Mouse (Mus musculus) B cell, adult 2 months (primary cell): ENCODE data around the gene Rxrg.

Source experiments
- DNase-seq, 2 experiments: peaks; one replicate each; pipeline ENCODE4 v3.0.0; 2022

Gene Rxrg

DNA sequence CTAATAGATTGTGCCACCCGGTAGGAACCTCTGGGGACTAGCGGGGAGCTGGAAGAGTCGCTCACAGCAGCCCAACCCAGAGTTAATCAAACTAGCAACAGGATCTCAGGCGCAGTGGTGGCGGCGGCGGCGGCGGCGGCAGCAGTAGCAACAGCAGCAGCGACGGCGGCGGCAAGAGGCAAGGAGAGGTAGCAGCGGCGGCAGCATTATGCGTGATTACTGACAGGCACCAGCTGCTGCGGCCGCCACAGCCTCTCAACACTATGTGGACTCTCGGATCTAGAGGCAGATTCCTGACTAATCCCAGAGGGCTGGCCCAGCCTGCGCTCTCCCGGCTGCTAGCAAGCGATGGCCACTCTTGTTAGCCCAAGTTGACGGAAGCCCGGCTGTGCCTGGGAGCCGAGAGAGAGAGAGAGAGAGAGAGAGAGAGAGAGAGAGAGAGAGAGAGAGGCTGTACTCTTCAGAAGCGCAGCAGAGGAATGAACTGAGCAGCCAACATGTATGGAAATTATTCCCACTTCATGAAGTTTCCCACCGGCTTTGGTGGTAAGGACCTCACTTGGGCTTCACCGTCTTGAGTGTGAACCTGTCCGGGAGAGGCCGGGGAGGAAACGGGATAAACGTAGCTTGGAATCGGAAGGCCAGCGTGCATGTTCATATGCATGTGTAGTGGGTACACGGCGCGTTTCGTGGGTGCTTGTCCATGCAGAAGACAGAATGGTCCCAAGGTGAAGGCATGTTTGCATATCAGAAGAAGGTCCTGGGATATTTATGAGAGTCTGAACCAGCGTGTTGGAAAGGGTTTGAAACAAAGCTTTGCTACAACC, at the start of gene Rxrg:
Gene Rxrg, plus strand, starts transcription at position 130 of the 827 bp plus-strand sequence.
- no peak for DNase-seq

DNA sequence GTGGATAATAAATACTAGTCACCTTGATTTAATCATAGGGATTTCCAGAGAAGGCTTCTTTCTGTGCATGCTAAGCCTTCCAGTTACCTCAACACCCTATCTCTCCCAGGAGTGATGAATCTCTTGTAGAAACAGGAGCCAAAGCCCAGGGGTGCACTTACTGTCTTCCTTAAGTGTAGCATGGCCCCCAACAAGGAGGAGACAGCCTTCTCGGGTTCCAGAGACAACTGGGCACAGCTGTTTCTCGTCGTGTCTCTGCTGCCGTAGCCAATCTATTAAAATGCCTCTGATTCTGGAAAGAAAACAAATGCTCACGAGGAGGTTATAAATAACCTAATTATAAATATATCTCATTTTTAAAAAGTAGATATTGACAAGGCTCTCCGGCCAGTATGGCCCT, 48.9 kb upstream of the Rxrg start:
- no peak for DNase-seq

DNA sequence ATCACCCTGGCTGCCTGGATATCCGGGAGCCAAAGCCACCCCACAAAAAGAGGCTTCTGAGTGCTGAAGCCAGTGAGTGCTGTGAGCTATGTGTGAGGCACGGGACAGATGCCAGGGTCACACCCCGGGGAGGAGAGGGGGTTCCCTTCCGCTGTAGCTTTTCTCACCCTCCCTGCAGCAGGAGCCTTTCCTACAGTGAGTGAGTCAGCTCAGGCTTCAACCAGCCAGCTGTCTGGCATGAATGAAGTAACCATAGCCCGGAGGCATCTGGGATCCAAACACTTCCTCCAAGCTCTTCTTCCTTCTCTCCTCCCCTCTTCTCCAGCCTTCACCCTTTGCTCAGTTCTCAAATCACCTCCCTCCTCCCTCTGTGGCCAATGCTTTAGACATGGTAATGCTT, 46.6 kb upstream of the Rxrg start:
- DNase-seq: no peak

DNA sequence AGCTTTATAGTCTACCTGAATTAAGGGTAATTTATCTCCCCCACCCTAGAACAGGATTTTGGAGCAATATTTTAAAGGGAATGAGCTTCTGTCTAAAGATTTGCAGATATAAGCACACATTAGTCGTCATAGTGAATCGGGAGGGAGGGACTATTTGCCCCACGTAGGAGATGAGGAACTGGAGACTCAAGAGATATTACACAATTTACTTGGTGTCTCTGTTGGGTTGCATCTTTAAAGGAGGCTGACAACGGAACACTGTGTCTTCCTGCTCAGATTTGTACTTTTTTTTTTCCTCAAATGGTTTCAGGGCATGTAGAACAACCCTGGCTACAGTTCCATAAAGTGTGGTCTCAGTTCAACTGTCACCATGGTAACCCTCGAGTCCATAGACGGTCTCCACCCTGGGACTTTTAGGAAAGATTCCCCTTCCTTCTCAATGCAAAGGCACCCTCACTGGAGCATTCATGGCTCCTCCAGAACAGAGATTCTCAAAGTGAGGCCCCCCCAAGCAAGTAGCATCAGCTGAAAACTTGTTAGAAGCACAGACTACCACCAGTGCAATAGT, 44.1 kb upstream of the Rxrg start:
- DNase-seq: no peak

DNA sequence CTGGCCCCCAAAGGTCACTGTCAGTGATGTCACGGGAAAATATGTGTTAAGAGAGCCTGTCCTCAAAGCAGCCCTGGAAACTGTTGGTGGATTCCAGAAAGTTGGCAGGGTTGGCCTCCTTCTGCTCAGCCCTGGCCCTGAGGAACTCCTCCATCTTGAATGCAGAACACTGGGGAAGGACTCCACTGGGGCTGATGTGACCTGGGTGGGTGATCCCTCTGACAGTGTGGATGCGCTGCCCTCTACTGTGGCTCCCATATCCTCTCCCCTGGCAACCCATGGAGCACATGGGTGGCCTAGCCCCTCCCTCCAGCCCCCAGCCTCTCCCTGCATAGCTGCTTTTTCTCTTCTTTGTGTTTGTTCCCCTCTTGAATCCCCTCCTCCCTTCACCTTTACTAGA, 31.6 kb upstream of the Rxrg start:
- no peak for DNase-seq

DNA sequence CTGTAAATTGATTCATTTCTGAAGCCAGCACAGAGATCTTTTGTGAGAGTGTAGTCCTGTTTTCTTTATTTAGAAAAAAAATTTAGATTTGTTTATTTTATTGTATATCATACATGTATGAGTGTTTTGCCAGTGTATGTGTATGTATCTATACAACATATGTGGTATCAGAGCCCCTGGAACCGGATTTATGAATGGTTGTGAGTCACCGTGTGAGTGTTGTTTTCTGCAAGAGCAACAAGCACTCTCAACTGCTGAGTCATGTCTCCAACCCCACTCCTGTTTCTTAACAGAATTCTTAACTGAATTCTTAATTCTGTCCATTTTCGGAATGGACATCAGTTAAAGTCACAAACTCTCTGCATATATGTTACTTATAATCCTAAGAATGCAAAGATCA, 19.1 kb upstream of the Rxrg start:
- DNase-seq: no peak

DNA sequence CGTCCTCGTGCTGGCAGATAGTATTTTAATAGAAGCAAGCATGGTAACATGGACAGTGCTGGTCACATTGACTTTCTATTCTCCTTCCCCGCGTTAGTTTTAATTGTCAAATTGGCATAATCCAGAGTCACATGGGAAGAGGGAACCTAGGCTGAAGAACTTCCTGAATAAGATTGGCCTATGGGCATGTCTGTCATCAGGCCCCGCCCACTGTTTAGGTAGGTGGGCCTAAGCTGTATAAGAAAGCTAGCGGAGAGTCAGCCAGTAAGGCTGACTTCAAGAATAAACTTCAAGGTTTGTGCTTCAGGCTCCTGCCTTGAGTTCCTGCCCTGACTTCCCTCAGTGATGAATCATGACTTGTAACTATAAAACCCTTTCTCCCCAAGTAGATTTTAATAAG, 15.0 kb upstream of the Rxrg start:
- no peak for DNase-seq

DNA sequence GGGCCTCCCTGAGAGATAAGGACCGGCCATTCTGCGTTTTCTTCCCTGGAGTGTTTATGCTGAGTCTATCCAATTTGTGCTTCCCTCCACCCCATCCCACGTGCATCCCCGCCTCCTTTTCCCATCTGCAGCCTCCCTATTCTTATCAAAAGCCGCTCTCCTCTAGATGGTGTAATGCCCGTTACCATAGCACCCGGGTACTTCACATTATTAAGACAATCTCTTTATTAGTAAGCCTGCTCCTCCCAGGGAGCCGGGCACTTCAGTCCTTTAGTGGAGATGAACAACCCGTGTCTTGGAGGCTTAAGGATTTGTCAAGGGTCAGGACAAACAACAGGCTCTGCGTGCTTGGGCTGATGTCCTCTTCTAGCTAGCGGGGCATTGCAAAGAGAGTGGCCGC, 14.3 kb upstream of the Rxrg start:
- DNase-seq: no peak

DNA sequence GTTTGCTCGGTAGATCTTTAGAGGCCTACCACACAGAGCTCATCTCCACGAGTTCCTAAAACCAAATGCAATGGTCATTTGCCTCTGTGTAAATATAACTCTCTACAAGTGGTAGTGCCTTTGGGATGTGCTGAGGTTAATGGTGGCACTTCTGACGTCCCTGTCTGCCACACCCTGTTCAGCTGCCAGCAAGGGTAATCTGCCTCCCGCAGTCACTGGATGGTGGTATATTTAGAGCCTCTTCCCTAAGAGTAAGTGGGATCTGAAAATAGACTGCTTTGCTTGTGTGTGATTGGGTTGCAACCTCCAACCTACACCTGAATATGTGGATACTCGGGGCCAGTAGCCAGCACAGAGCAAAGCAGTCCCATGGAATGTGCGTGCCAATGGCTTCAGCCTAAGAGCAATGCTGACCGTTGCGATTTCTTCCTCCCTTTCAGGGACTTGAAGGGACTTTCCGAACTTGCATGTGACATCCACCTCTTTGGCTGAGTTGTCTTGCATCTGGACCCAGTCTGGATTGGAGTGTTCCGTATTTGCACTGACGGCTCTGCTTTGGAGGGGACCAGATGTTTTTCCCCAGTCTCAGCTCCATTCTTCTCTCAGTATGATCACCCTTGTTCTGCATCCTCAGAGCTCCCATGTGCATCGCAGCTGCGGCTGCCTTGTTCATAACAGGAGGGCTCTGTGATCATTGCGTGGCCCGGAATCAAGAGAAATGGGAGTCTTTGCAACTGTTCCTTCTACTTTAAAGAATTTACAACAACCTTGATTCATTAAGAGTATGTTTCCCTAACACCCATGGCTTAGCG, 9.2 kb upstream of the Rxrg start:
- no peak for DNase-seq

DNA sequence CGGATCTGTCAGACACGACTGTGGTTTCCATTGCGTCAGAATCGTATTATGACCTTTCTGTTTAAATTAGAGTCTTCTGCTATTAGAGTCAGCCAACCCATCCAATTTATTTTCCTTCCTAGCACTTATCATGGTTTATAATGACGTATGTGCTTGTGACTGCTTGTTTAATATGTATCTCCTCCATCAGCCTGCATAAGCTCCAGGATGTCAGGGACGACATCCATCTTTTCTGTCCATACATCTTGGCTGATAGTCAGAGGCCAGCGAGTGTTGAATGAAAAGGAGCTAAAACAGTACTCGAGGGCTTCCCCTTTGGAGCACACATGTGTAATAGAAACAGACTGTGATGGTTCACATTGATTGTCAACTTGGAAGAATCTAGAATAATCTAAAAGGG, 6.0 kb upstream of the Rxrg start:
- DNase-seq: no peak

DNA sequence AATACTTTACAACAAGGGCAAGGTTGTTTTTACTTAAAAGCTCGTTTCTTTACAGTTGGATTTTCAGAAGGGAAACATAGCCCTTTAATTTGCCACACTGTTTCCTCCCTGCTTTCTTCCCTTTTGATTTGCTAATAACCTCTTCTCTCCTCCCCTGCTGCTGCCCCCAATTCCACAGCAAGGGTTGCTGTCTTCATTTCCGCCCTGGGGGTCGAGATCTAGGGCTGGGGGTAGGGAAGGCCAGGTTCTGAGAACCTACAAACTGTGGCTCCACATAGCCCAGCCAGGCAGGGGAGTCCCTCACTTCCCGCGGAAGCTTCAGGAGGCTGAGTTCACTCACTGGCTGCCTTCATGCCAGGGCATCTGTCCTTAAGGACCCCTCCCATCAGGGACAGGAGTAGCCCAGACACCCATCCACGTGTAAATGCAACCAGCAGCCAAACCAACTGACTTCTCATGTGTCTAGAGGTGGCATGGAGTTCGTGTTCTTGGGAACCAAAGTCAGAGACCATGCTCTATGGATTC, 1.1 kb downstream of the Rxrg start:
- DNase-seq: no peak

DNA sequence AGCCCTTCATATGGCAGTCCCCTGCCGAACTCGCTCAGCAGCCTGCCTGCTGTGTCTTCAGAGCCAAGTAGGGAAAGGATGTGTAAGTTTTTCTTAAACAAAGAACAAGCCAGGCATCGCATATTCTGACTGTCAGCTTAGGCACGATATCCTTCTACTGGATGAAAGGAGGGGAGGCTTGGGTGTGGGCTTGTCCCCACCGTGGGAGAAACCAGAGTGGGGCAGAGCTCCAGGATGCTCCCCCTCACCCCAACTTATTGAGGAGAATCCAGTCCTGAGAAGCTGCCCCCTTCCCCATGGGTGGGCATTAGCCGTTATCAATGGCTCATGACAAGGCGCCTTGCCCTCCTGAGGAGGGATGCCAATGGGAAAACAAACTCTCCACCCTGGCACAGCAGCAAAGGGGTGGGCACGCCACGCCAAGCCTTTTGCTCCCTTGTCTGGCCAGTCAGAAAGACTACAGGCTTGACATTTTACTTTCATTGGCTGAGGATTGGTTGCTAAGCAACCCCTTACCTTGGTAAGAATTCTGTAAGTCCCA, 10.1 kb downstream of the Rxrg start:
- no peak for DNase-seq

DNA sequence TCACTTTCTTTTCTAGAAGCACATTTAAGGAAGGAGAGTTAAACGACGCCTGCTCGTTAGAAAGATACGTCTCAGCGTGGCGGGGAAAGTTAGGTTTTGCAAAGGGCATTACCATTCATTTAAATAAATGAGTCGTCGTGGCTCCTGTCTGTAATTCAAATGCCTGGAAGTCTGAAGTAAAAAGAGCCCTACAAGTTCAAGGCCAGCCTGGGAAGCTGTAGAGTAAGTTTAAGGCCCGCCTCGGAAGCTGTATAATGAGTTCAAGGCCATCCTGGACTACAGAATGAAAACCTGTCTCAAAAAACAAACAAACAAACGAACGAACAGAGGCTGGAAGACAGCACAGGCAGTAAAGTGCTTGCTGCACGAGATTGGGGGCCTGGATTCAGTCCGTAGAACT, 18.9 kb downstream of the Rxrg start:
- DNase-seq: no peak

DNA sequence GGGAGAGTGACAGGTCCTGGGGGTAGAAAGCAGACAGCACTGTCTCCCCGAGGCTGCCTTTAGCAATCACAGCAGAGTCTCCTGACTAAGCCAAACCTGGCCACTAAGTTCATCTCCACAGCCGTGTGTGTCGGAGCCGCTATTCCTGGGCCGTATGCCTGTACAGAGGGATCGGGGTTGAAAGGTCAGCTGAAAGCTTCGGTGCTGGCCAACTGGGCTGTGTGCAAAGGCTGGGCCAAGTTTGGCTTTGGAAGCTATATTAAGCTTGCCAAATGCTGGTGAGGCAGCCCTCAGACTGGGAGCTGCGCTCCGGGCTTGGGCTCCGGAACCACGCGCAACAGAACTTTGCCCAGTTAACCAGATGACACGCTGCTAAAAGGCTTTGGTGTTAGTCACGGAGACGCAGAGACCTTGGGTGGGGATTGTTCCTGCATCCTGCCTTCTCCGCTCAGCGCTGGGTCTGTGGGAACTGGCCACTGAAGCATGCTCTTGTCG, 19.9 kb downstream of the Rxrg start:
- DNase-seq: no peak

DNA sequence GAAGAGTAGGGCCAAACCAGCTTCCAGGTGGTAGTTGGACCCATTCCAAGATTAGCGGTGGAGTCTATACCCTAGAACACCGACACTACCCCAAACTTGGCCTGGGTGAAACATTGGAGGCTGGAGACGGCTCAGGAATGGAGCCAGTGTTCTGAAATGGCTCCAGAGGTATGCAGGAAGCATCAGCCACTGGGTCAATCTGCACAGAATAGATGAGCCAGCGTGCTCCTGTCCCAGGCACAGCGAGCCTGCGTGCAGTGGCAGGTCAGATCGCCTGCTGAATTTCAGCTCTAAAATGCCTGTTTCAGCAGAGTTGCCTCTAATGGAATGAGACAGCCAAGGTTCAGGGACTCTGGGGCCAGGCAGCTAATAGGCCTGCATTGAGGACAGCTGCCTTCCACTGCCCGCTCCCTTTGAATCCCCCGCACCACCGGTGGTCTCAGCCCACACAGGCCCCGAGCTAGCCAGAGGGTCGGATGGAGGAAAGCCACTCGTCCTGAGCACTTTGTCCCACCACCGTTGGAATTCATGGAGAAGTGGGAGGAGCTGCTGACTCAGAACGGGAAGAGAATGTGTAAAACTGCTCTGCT, 22.1 kb downstream of the Rxrg start:
- no peak for DNase-seq

DNA sequence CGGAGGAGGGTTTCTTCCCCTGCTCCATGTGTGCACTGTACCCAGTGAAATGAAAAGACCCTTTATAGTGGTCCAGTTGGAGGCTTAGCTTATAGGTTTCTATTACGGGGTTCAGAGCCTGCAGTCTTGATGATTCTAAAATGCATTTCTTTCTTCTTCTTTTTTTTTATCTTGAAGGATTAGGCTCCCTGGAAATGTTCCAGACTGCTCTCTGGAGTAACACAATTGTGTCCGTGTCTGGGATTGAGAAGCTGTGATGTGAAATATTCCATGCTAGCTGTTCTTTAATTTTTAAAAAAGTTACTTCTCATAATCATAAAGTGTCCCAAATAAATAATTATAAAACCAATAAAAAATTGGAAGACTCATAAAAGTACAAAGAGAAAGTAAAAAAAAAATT, 26.9 kb downstream of the Rxrg start:
- DNase-seq: no peak

DNA sequence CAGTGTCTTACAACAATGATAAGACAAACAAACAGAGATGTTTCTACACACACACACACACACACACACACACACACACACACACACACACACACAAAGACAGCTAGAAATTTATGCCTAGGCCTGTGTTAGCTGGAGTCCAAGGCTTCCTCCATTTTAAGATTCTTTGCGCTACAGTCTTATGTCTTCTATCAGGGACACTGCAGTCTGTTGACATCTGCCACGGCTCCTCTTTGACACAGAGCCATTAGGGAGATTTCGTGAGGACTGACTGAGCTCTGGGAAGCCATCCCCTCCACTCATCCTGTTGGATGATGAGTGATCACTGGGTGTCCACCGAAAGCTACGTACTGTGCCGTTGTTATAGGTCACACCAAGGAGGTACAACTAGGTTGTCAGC, 33.6 kb downstream of the Rxrg start:
- DNase-seq: no peak

DNA sequence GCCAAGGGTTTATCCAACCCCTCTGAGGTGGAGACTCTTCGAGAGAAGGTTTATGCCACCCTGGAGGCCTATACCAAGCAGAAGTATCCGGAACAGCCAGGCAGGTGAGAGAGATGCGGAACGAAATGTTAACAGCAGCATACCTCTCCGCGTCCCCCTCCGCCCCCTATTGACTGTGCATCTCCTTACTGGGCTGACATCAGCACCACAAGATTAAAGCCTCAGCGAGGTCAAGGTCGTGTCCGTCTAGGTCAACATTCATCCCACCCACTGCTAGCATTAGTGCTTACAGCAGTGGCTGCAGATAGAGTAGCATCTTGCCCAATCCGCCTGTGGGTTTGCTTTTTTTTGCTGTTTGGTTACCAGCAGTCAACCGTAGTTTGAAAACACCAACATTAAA, 37.5 kb downstream of the Rxrg start:
- DNase-seq: no peak

DNA sequence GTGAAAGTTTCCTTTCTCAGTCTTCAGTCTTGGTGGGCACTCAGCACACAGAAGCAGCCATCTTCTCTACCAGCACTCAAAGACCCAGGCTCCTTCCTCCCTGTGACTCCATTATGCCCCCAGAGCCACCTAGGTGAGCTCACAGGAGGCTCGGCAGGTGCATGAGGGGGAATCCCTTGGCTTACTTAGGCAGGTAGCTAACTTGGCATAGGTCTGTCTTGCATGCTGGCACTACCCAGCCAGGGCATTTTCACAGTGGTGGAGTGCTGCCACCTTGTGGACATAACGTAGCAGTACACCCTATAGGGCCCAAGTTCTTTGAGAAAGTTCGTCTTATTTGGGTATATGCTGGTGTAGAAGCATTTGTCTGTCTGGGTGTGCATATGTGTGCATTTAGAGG, 38.8 kb downstream of the Rxrg start:
- peak; percentile 55 to 57 for DNase-seq

DNA sequence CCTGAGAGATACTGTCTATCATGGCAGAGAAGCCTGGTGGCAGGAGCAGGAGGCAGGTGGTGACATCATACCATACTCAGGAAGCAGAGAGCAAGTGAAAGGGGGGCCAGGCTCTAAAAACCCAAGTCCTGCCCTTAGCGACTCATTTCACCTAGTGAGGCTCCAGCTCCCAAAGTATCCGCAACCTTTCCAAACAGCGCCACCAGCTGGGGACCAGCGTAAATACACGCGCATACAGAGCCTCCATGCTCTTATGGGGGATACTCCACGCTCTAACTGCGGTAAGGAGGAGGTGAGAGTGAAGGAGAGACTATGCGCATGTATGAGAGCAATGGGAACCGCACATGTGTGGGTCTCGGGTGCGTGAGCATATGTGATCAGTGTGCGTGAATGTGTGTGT, 39.9 kb downstream of the Rxrg start:
- DNase-seq: peak; percentile 4 to 7

DNA sequence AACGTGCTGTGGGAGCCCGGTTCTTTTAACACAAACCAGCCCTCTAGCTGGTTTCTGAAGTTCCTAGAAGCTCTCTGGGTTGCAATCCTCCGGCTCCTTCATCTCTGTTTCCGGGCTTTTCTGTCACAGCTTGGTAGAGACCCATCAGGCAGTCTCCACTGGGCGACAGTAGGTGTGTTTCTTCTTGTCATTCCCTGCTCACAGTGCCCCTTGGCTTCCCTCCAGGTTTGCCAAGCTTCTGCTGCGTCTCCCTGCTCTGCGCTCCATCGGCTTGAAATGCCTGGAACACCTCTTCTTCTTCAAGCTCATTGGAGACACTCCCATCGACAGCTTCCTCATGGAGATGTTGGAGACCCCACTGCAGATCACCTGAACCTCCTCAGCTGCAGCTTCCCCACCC, 40.7 kb downstream of the Rxrg start:
- DNase-seq: no peak

DNA sequence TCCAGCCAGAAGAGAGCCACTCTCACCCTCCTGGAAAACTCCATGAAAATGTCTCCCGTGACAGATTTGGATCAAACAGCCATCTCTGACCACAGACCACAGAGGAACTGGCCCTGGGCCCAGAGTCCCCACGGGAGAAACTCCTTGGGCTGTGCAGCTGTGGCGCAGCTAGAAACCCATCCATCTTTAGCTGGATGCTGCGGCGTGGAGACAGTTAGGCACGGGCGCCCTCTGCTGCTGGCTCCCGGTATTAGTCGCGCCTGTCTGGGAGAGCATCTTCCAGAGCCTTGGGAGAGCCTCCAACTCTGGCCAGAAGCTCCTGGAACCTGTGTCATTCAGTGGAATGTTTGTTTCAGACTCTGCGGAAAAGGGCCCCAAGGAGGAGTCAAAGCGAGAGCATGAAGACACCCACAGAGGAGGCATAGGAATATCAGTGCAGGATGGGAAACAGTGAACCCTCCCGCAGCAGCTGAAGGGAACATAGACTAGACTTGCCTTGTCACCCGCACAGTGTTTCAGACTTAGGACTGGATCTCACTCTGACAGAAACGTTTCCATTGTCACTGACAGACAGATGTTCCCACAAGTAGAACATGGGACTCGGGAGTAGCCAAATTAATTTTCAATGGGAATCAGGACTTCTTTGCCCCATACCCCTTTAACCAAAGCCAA, 46.8 kb downstream of the Rxrg start:
- DNase-seq: peak; percentile 15 to 24
